Mouse (Mus musculus) thymus, adult 2 months (tissue): ENCODE results near the gene Rnf41.

Experiments
- CTCF ChIP-seq: fragments of 200-500 bp; IDR thresholded peaks from 2 replicates; pipeline ENCODE4 v1.5.1; 2012; ENCODE audit warnings: mild to moderate bottlenecking, control low read depth, low read length, moderate library complexity, borderline replicate concordance; ENCODE audit not compliant: control insufficient read depth, poor library complexity, insufficient read depth; ENCODE audit errors: extremely low read depth
- POLR2A ChIP-seq: fragments of 200-500 bp; IDR thresholded peaks from 2 replicates; pipeline ENCODE4 v1.6.1; 2012; ENCODE audit warnings: mild to moderate bottlenecking, low read length, control low read depth, moderate library complexity; ENCODE audit not compliant: control insufficient read depth, poor library complexity, insufficient read depth; ENCODE audit errors: extremely low read depth

DNA sequence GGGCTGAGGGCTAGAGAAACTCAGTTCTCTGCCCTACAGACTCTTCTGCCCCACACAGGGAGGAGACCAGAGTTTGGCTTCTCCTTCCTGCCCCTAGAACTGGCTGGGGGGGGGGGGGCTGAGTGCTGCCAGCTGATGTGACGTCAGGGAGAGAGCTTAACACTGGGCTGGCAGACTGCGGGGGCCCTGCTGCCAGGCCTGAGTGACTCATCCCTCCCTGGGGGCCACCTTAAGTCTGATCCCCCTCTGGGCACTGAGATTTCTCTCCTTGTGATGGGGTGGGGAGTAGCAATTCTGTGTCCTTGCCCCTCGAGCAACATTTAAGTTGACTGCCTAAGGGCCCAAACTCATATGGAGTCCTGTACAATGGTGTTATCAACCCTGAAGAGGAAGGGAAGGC lies 33.0 kb upstream of the Rnf41 start:
- TF ChIP-seq POLR2A (no peak), CTCF (no peak)
